Mouse (Mus musculus): ENCODE data around the gene Wdr18. TPM values are rescaled to one million over a fixed set of nuclear protein-coding genes. Genes with fewer than 3 reads are reported as not detected.

Wdr18 gene
- polyA plus RNA-seq, 1 experiment: 67.5 TPM

DNA sequence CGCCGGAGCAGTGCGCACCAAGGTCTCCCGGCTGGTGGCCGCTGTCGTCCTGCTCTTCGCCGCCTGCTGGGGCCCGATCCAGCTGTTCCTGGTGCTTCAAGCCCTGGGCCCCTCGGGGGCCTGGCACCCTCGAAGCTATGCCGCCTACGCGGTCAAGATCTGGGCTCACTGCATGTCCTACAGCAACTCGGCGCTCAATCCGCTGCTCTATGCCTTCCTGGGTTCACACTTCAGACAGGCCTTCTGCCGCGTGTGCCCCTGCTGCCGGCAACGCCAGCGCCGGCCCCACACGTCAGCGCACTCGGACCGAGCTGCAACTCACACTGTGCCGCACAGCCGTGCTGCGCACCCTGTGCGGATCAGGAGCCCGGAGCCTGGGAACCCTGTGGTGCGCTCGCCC lies 38.4 kb upstream of the Wdr18 start:
- no peak overlapping the region for H3K27ac ChIP-seq (ENCODE audit: insufficient read depth, low read depth, low read length)
- H3K36me3 ChIP-seq (ENCODE audit: control insufficient read depth, insufficient read depth, low read length): no peaks in the 10 kb centered on the region
- TF ChIP-seq POLR2A (IDR thresholded peaks at IDR 0.05; ENCODE audit: low read depth, low read length) (no peak), CTCF (conservative IDR thresholded peaks at IDR 0.05; ENCODE audit: insufficient read depth, insufficient read length, low read depth, low read length) (no peak)
- no peak for DNase-seq
- no peaks in the 10 kb centered on the region for H3K27me3 ChIP-seq (replicated peaks; ENCODE audit: control insufficient read depth, insufficient read depth, low read length)
- H3K4me3 ChIP-seq (ENCODE audit: insufficient read depth, low read depth, low read length): no peak overlapping the region
- peaks cover 5% of the 10 kb centered on the region; the same call in 1 of the 2 replicates for H3K4me1 ChIP-seq (ENCODE audit: control insufficient read depth, insufficient read depth, low read length)
- 30% methylated on average over 34 of the region's 34 CpGs for WGBS

DNA sequence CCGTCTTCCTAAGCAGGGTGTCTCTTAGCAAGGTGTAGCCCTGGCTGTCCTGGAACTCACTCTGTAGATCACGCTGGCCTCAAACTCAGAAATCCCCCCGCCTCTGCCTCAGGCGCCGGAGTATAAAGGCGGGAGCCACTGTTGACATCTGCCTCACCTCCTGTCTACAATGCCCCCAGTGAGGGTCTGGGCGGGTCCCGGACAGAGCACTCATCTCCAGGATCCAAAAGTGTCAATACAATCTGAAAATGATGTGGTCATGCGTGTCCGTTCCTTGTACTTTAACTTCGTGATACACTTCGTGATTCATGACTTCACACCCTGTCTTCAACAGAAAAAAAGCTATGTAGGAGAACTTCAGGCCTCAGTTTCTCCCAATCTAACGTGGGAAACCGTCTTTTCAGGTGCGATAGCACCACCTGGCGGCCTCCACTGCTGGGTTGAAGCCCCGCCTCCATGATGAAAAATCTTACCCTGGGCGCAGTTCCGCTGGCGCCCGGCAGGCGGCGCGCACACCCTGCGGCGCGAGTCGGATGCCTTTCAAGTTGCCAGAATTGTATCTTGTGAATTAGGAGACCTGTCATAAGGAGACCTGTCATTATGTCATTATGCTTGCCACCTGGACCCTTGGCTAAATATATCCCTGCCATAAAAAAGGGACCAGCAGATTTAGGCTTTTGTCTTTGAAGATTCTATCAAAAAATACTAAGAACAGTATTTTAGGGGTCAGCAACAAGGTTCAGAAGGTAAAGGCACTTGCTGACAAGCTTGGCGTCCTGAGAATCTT lies 34.8 kb upstream of the Wdr18 start:
- Histone ChIP-seq H3K36me3 (ENCODE audit: control insufficient read depth, insufficient read depth, low read length) (no peaks in the 10 kb centered on the region), H3K27me3 (replicated peaks; ENCODE audit: control insufficient read depth, insufficient read depth, low read length) (no peaks in the 10 kb centered on the region), H3K4me1 (ENCODE audit: control insufficient read depth, insufficient read depth, low read length) (0 out of 2 replicates have a peak, but pooled peaks cover 2% of the 10 kb centered on the region), H3K4me3 (ENCODE audit: insufficient read depth, low read depth, low read length) (no peak overlapping the region), H3K27ac (ENCODE audit: insufficient read depth, low read depth, low read length) (no peak overlapping the region)
- 13% methylated on average over 29 of the region's 29 CpGs for WGBS
- TF ChIP-seq POLR2A (IDR thresholded peaks at IDR 0.05; ENCODE audit: low read depth, low read length) (no peak), CTCF (conservative IDR thresholded peaks at IDR 0.05; ENCODE audit: insufficient read depth, insufficient read length, low read depth, low read length) (peak; percentile 98)
- DNase-seq: peak; percentile 95

- 12% methylated on average over 15 of the region's 15 CpGs for WGBS
- Histone ChIP-seq H3K4me3 (ENCODE audit: insufficient read depth, low read depth, low read length) (peak overlapping the region; percentile 99), H3K36me3 (ENCODE audit: control insufficient read depth, insufficient read depth, low read length) (no peaks in the 10 kb centered on the region), H3K27ac (ENCODE audit: insufficient read depth, low read depth, low read length) (peak overlapping the region; percentile 30; the same call in 1 of the 2 replicates), H3K27me3 (replicated peaks; ENCODE audit: control insufficient read depth, insufficient read depth, low read length) (no peaks in the 10 kb centered on the region), H3K4me1 (ENCODE audit: control insufficient read depth, insufficient read depth, low read length) (0 out of 2 replicates have a peak, but pooled peaks cover 2% of the 10 kb centered on the region)
- DNase-seq: no peak
- TF ChIP-seq CTCF (conservative IDR thresholded peaks at IDR 0.05; ENCODE audit: insufficient read depth, insufficient read length, low read depth, low read length): no peak
- no peak for TF ChIP-seq POLR2A (IDR thresholded peaks at IDR 0.05; ENCODE audit: low read depth, low read length)
Observed at GRCm38 (mm10) chr10:79925785-79926490, 34.0 kb upstream of the Wdr18 start.

DNA sequence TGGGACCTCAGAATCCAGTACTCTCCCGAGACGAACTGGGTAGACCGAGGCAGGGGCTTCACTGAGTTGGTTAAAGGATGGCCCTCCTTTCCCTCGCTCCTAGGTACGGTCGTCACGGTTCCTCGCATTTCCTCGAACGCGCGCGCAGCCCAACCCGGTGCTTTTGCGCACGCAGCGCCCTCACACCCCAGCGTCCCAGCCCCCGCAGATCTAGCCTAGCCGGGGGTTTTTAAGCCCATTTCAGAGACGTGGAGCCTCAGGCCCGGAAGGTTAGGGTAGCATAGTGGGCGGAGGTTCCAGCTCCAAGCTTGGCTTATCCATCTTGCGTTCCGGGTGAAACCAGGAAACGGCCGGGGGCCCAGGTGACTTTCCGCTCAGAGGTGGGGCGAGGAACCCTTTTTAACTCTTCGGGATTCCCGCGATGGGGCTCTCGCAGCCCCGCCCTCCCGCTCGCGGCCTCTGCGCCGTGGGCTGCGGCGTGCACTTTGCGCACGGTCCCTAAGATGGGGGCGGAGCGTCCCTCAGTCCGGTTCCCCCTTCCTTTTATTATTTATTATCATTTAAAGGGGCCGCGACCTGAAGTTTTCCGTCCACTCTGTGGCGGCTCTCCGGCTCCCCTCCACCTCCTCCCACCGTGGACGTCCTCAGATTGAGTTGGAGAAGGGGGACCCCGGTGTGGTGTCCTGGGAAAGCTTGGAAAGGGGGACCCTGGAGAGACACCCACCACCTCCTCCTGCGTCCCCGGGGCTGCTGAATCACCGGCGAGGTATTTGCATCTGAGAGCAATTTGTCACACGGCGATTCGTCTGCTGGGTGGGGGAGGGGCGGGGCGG lies 33.2 kb upstream of the Wdr18 start, which contains the start of gene Arid3a:
Arid3a (plus strand) TSS at position 553 of the 833 bp plus-strand sequence.
- TF ChIP-seq CTCF (conservative IDR thresholded peaks at IDR 0.05; ENCODE audit: insufficient read depth, insufficient read length, low read depth, low read length) (no peak), POLR2A (IDR thresholded peaks at IDR 0.05; ENCODE audit: low read depth, low read length) (no peak)
- peak; percentile 93 for DNase-seq
- H3K4me3 ChIP-seq (ENCODE audit: insufficient read depth, low read depth, low read length): peak within 1 kb of the TSS; percentile 99
- WGBS: under 1% methylated on average over 63 of the region's 63 CpGs
- H3K27me3 ChIP-seq (replicated peaks; ENCODE audit: control insufficient read depth, insufficient read depth, low read length): no peaks in the 10 kb centered on the region
- peak within 1 kb of the TSS; percentile 97 for H3K27ac ChIP-seq (ENCODE audit: insufficient read depth, low read depth, low read length)
- H3K4me1 ChIP-seq (ENCODE audit: control insufficient read depth, insufficient read depth, low read length): 0 out of 2 replicates have a peak, but pooled peaks cover 2% of the 10 kb centered on the region
- H3K36me3 ChIP-seq (ENCODE audit: control insufficient read depth, insufficient read depth, low read length): no peaks in the 10 kb centered on the region

DNA sequence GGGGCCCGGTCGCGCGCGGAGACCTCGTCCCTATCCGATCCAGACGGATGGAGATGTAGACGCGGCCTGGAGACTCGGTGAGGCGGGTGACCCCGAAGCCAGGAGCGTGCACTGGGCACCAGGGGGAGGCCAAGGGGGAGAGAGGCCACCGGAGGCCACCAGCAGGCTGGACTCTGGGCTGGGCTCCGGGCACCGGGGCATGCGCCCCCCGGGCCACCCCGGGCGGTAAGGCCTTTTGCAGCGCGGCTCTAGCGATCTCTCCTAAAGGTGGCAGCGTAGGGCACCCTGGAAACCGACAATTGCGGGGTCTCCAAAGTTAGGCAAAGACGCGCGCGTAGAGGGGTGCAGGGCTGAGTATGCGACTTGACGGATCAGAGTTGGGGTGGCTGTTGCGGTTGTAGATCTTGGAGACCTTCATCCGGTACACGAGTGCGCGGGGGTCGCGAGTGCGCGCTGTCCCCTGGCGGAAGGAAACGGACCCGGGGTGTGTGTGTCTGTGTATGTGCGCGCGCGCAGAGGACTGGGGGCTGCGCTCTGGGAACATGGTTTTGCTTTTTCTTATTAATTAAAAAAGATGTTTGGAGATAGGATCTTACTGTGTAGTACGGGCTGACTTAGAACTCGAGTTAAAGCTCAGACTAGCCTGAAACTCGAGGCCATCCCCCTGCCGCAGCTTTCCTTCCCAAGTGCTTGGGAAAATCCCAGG lies 32.5 kb upstream of the Wdr18 start:
- TF ChIP-seq POLR2A (IDR thresholded peaks at IDR 0.05; ENCODE audit: low read depth, low read length): no peak
- TF ChIP-seq CTCF (conservative IDR thresholded peaks at IDR 0.05; ENCODE audit: insufficient read depth, insufficient read length, low read depth, low read length): 0 out of 2 replicates have a peak, but pooled peaks have one; percentile 1
- under 1% methylated on average over 54 of the region's 54 CpGs for WGBS
- Histone ChIP-seq H3K4me3 (ENCODE audit: insufficient read depth, low read depth, low read length) (peak overlapping the region; percentile 99), H3K4me1 (ENCODE audit: control insufficient read depth, insufficient read depth, low read length) (0 out of 2 replicates have a peak, but pooled peaks cover 2% of the 10 kb centered on the region), H3K36me3 (ENCODE audit: control insufficient read depth, insufficient read depth, low read length) (no peaks in the 10 kb centered on the region), H3K27ac (ENCODE audit: insufficient read depth, low read depth, low read length) (peak overlapping the region; percentile 97), H3K27me3 (replicated peaks; ENCODE audit: control insufficient read depth, insufficient read depth, low read length) (no peaks in the 10 kb centered on the region)
- DNase-seq: peak; percentile 61

DNA sequence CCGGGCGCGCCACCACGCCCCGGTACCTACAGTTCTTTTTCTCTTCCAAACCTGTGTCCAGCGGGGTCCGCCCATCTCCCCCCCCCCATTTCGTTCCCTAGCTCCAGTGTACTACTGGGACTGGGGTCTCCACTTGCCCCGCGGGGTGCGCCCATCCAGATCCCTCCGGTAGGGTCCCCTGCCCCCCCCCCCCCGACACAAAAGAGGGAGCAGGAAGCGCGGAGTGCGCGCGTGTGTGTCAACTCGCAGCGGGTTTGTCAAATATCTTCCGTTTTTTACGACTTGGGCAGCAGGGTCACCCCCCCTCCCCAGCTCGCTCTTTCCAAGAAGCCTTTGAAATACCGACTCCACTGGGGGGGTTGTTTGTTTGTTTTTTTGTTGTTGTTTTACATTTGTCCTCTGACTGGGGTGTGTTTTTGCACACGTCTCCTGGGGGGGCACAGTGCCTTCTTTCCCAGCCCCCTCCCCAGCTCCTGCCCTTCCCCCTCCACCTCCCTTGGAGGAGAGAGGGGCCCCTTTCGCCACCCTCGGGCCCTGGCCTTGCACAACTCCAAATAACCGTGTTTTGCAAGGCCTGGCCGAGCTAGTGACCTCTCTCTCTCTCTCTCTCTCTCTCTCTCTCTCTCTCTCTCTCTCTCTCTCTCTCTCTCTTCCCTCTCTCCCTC lies 31.8 kb upstream of the Wdr18 start:
- H3K4me3 ChIP-seq (ENCODE audit: insufficient read depth, low read depth, low read length): peak overlapping the region; percentile 99
- no peaks in the 10 kb centered on the region for H3K36me3 ChIP-seq (ENCODE audit: control insufficient read depth, insufficient read depth, low read length)
- peak overlapping the region; percentile 97 for H3K27ac ChIP-seq (ENCODE audit: insufficient read depth, low read depth, low read length)
- DNase-seq: peak; percentile 60
- WGBS: 2% methylated on average over 29 of the region's 29 CpGs
- 0 out of 2 replicates have a peak, but pooled peaks cover 2% of the 10 kb centered on the region for H3K4me1 ChIP-seq (ENCODE audit: control insufficient read depth, insufficient read depth, low read length)
- no peaks in the 10 kb centered on the region for H3K27me3 ChIP-seq (replicated peaks; ENCODE audit: control insufficient read depth, insufficient read depth, low read length)
- TF ChIP-seq CTCF (conservative IDR thresholded peaks at IDR 0.05; ENCODE audit: insufficient read depth, insufficient read length, low read depth, low read length): no peak
- TF ChIP-seq POLR2A (IDR thresholded peaks at IDR 0.05; ENCODE audit: low read depth, low read length): no peak
